Mouse (Mus musculus) T-cell, adult 2 months (primary cell): ENCODE results near the gene Copb1.

Experiments
- DNase-seq: peaks from one replicate; pipeline ENCODE4 v3.0.0; 2022; ENCODE audit warnings: low spot score

The Copb1 gene

DNA sequence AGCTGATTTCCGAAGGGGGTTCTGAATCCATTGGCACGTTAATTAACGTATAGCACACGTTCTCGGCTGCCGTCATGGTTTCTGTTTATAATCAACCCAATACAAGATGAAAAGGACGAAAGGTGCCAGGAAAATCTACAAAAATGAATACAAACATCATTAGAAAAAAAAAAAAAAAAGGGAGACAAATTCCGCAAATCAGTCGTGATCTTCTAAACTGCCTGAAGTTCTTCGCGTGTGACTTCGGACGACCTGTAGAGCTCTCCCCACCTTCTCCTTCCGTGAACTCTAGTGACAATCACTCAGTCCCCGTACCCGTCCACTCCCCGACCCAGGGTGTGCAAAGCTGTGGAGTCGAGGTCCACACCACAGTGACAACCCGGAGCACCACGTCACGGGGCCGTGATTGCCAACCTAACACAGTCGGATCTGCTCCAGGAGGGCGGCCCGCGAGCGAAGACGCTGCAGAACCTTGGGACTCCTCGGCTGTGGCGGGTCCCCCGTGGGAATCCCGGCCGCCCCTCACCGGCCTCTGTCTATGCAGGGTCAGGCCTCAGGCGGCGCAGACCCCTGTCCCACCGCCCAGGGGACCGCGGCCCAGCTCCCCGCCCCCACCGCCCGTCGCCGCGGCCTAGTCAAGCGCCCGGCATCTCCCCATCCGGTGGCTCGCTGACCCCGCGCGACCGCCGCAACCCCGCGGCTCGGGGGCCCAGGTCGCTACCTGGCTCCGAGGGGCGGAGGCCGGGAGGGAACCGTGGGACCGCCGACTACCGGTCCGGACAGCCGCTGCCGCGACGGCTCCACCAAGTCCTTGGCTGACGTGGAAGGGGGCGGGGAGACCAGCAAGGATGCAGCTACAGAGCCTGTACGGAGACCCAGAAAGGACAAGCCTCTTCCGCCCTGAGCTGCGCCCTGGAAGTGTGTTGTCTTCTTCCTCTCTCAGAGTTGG, at the start of gene Copb1:
TSS of gene Copb1 (minus strand) at position 827 of the 949 bp plus-strand sequence.
- peak; percentile 92 for DNase-seq

DNA sequence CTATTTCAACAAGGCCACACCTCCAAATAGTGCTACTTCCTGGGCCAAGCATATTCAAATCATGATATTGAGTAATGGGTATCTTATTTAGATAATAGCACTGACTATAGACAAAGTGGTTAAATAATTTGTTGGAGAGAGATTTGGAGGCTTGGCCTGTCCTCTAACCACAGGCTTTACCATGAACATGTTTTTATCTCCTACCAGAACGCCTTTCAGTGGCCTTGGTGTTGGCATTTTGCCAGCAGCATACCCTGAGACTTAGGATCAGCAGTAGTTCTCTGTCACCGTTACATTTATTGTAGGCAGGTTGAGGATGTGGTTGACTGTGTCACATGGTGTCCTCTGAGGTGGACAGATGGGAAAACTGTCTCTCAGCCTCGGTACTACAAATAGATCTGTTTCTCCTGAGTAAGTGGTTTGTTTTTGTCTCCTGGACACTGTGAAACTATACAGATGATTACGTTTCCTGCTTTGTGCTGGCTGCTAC, 46.8 kb upstream of the Copb1 start:
- DNase-seq, result peak; percentile 76

DNA sequence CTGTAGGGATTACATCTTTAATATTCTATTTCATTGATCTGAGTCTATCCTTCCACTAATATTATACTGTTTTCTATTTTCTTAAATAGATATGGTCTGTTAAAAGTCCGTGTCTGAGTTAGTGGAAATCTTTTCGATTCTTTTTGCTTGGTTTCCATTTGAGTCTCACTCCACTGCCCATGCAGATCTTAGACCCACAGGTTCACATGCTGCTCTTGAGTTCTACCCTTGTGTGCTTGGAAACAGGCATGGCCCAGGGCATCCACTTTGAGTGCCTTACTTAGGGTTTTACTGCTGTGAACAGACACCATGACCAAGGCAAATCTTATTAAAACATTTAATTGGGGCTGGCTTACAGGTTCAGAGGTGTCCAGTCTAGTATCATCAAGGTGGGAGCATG, 46.3 kb upstream of the Copb1 start:
- DNase-seq, result no peak

DNA sequence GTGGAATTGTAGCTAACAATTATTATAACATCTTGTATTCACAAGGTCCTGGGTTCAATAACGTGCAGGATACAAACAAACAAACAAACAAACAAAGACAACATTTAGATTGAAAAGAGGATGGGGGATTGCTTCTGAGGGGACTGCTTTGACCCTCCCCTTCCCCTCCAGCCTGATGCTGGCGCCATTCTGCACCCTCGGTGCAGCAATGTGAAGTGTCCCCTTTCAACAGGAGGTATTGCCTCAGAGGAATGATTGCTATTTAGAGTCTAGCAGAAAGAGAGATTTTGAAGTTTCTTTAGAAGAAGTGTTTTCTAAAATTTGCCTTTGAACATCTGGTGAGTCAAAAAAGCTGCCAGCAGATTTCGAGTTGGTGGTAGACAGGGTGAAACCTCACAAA, 44.7 kb upstream of the Copb1 start:
- DNase-seq, result no peak

DNA sequence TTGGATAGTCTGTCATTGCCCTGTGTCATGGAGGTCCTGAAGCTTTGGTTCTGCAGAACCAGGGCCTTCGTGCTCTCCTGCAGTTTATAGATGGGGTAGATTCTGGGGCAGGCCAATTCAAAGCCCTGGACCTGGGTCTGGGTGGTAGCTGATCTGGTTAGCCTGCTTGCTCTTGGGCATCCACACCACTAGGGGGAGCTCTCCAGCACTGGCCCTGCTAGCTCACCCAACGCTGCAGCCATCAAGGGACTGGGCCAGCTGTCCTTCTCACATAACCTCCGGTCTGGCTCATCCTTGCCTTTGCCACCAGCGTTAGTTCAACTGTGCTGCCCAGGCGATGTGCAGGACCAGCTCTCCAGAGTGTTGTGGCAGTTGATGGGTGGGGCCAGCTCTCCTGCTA, 40.2 kb upstream of the Copb1 start:
- DNase-seq, result no peak

DNA sequence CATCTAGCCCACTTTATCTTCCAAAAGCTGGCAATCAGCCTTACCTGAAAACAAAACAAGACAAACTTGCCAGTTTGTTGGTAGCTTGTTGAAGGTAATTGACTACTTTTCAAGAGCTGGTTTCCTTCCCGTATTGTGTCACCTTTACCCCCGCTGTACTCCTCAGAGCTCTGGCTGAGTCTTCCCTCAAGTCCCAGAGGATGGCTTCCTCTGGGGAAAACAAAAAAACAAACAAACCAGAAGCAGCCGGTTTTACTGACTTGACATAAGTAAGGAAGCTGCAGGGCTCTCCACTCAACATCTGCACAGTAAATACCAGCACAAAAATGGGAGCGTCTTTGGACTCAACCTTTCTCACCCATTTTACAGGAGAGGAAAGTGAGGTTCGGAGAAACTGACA, 39.4 kb upstream of the Copb1 start:
- no peak for DNase-seq

DNA sequence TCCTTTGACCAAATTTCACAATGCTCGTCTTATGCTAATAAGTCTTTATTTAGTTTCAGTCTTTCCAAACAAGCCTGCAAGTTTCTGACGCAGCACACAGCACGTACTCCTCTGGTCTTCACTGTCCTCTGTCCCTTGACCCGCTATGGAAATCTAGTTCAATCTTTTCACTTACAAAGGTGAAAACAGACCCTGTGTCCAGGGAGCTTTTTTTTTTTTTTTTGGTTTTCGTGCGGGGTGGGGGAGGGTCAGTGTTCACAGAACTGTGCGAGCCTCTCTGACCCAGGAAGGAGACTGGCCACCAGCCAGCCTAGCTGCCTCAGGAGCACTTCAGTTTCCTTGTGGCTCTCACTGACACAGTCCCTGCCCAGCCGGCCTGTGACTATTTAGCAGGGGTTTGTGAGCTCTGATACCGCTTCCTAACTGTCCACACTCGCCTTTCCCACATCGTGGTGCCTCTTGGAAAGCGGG, 38.0 kb upstream of the Copb1 start:
- no peak for DNase-seq

DNA sequence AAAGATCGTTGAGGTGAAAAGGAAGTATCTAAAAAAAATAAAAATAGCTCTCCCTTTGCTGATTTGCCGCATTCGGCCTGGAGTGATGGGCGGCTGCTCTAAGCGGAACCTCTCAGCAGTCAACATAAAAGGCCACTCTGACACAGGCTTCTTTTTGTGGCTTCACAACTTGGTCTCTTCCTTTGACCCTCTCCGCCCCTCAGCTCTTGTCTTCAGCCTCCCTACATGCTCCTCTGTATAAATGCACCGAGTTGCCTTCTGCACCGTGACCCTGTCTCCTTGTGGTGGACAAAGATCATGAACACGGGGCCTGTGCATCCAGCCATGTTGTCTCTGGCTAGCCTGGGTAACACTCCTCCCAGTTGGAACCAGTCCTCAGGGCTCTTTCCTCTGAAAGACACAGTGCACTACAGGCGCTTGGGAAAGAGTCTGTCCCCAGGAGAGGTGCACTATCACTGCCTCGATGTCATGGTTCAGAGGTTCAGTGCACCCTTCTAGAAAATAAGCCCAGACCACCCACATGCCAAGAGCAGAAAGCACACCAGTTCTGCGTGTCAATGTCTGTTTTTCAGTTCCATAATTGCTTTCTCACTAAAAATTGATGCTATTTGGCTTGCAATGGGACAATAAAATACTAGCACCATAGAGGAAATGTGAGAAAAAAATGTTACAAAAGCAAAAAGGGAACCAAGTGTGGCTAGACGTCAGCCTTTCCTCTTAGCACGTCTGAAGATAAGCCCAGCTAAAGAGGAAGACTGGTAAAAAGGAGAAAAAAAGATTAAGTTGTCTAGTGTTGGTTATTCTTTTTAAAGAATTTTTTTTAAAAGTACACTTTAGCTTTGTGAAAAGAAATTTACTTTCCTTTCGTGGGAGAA, 37.2 kb upstream of the Copb1 start:
- DNase-seq, result peak; percentile 40

DNA sequence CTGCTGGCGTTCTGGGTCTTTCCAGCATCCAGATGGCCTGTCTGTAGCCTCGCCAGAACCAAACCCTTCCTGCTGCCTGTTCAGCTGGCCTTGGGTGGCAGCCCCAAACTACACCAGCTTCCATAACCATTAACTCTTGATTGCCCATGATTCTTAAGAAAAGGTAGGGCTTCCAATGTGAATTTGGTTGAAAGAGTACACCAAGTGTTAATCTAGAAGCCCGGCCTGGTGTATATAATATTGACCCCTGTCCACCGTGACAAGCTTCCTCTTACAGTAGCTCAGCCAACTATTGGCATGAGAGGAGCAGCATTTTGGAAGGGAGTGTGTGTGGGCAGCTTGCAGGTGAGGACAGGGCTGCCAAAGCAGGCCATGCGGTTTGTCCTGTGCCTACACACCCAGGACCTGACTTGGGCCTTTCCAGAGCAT, 35.6 kb upstream of the Copb1 start:
- no peak for DNase-seq

DNA sequence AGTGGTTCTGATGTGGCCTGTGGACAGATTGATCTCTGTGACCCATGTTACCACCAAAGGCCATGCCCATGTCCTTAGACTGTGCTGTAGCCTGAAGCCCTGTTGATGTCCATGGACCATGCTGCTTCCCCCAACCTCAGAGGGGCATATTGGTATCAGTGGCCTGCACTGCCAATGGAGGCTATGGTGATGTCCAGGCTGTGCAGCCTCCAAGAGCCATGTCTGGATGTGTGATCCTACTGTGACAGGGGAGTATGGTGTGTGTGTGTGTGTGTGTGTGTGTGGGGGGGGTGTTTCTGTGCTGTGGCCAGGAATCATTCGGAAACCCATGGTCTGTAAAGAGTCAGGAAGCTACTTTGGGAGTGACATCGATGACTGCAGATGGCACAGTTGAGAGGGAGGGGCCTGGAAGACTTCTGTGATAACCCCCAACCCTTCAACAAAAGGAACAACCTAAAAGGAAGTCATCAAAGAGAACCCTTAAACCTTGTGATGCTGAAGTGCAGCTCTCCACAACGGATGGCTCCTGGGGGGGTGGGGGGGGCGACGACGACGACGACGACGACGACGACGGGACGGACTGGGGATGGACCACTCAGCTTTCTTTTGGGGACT, 29.9 kb upstream of the Copb1 start:
- DNase-seq, result peak; percentile 18

DNA sequence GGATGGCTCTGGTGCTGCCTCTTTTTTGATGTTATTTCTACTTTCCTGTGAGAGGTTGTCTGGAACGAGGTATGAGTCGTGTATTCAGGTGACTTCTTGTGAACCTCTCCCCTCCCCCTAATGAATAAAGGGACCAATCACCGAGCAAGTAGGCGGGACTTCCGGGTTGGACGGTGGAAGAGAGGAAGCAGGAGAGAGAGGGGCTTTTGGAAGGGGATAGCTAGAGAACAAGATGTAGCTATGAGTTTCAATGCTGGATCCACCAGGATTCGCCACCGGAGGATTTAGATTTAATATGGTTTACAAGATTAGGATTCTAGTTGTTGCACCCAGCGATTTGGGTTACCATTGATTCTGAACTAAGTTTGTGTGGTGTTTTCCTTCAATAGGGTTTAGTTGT, 28.5 kb upstream of the Copb1 start:
- DNase-seq, result no peak

DNA sequence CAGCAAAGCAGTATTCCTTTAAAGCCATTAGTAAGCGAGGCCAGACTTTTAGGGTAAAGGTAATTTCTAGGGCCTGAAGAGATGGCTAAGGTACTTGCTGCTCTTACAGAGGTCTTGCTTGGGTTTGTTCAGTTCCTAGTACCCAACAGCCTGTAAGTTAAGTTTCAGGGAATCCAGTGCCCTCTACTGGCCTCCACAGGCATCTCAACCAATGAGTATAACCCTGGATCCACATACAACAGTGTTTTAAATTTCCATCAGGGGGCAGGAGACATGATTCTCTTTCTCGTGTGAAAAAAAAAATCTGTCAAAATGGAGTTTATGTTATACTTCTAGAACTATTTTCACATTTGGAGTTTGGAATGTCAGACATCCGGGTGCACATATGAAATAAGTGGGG, 27.2 kb upstream of the Copb1 start:
- DNase-seq, result peak; percentile 73

DNA sequence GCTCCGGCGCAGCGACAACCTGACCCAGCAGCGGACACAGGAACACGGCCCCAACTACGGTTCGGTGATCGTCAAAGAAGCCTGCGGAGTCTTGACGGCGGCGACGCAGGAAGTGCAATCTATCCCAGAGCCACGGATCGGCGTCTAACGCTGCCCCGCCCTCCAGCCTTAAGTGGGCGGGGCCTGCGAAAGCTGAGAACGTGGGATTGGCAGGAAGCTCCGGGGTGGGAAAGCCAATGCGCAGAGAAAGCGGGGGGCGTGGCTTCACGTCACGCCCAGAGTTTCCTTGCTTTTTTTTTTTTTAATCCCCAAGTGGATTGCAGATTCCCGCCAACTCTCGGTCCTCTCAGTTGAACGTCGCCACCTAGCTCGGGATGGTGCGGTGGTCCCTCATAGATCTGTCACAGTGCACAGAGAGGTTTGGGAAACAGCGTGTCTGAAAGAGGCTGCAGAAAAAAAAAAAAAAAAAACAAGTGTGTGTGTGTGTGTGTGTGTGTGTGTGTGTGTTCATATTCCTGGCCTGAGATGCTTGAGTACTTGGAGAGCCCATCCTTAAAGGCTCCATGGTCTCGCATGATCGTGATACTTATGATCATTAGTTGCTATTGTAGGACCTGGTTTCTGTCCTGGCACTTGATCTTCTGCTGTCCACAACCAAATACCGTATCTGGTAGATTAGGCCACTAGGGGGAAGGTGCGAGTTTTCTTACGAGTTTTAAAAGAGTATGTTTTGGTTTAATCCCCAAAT, 21.7 kb upstream of the Copb1 start, which contains the start of gene Psma1:
TSS of gene Psma1 (minus strand) at position 114 of the 748 bp plus-strand sequence.
- peak; percentile 94 for DNase-seq

DNA sequence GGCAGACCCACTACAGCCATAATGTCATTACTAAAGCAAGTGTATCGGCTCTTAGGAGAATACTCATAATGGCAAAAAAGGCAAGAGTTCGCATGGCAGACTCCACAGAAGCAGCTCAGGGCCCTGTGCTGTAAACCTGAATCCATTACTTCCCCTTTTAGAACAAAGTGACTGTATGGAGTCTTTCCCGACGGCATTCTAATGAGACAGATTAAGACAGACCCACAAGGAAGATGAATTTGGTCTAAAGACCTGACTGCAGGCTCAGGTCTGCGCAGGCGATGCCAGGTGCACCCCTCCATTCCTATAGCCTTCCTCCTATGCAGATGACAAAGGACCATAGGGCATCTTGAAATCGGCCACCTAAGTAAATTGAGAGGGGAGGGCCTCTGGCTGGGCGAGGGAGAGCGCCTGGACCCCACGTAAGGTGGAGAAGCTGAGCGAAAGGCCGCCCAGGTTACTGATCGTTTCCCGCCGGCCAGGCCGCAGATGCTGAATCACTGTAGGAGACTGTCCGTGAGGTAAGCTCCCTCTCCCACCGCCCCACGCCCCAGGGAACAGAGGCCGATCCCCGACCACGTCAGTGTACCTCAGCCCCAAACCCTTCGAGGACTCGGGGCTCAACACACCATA, 21.0 kb upstream of the Copb1 start:
- DNase-seq, result no peak

DNA sequence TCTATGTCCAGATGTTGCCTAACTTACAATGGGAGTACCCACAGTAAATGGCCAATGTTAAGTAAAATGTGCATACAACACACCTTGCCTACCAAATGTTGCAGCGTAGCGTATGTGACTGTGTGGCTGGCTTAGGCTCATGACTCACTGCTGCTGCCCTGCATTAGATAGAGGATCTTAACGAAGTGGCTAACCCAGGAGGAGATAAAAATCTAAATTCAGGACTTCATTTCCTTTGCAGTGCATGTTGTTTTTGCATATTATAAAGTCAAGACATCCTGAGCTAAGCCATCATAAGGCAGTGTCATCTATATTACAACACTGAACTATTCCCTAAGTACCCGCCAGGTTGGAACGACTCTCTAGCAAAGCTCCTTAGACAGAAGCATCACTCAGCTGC, 13.9 kb upstream of the Copb1 start:
- DNase-seq, result no peak

DNA sequence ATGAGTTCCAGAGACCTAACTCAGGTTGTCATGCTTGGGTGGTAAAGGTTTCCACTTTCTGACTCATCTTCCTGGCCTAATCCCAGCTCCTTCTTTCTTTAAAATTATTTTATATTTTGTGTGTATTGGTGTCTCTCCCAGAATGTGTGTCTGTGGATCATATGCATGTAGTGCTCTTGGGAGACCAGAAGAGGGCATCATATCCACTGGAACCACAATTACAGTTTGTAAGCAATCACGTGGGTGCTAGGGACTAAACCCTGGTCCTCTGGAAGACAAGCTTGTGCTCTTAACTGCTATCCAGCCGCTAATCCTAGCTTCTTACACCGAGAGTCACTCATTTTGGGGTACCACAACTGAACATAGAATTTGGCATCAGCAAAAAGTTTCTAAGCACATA, 2.8 kb downstream of the Copb1 start:
- DNase-seq, result no peak

DNA sequence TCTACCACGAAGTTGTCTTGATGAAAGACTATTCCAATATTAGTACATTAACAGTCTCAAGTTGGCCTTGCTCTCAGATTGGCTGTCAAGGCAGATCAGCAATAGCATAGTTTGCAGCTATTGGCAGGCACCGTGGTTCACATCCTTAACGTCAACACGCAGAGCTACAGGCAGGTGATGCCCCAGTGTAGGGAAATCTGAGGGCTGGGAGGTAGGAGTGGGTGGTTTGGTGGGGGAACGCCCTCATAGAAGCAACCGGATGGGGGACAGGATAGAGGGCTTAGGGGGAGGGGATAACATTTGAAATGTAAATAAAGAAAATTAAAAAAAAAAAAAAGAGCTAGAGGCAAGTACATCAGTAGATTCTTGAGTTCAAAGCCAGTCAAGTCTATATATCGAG, 20.5 kb downstream of the Copb1 start:
- DNase-seq, result no peak

DNA sequence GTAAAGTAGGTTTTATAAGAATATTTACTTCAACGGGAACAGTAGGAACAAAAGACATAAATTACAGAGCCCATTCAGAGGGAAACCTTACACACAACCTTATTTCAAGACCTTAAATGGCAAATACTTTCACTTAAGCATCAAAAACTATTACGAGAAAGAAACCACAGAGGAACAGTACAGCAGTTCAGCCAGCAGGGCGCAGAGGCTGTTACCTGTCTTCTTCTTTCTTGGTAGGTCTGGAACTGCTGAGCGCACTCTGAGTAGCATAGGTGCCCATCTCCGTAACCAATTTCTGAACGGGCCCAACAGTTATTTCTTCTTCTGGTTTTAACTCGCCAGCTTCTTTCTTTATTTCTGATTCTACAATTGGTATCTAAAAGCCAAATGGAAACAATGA, 21.5 kb downstream of the Copb1 start:
- no peak for DNase-seq

DNA sequence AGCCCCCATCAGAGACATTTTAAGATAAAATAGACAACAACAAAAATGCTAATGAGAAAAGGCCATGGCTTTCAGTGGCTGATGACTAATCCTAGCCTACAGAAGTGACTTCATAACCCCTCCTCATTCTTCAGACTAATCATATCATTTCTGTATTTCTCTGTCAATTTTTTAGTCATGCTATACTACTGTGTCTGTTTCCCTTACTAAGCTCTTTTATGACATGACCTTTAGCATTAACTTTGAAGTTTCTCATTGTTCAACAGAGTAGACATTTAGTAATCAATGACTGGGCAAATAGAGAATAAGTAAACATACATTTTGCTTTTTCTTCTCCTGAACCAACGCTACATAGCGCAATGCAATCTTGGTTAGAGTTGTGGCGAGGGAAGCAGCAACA, 22.7 kb downstream of the Copb1 start:
- no peak for DNase-seq

DNA sequence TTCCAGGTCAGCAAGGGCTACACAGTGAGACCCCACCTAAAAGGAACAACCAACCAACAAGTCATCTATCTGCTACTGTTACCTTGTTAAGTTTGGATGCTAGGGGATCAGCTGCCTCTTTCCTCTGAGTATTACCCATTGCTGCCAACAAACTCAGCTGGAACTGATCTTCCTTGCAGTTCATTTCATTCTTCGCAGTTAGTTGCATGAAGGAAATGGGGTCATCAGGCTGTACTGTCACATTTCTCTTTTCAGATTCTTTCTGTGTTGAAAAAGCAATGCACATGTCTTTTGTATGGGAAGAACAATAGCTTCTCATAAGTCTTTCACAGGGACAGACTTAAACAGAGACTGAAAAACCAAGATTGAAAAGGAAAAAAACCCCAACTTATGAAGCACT, 28.0 kb downstream of the Copb1 start:
- DNase-seq, result no peak

DNA sequence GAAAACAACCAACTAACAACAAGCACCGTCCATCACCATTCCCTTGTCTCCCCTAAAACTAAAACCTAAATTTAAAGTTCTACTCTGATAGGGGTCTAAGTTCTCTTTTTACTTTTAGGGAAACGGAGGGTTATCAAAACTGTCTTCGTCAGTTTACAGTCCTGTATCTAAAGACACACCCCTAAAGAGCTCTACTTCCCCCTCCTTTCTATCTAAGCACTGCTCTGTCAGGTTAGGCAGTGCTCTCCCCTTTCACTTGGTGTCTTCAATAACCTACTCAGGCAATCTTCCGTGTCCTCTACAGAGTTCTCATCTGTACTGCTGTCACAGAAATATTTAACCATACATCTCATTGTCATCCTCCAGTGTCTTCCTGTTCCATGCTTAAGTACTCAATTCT, 34.1 kb downstream of the Copb1 start:
- DNase-seq, result no peak
